In the genomic region with DNA sequence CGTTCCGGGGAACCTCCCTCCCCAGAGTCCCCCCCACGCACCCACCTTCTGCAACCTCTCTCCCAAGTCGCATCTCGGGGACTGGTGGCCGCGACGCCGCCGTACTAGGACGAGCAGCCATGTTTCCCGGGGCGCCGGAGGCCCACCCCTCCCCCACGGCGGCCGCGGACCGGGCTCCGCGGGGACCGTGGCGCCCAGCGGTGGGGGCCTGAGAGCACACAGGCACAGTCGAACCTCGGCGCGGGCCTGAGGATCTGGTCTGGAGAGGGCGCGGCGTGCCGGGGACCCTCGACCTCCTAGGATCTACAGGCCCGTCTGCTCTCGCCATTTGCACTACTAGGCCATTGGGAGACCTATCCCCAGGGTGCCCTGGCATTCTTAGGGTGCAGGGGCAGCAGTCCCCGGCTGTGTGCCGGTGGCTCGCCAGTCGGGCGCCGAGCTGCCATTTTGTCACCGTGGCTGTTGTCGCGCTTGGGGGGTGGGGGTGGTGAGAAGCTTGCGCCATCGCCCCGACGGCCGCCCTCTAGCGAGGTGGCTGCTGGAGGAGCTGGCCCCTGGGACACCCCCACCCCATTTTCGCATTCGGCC, we compare ENCODE assay signal across 8 mouse cellular contexts. TPM values are rescaled to one million over a fixed set of nuclear protein-coding genes. Genes with fewer than 3 reads are reported as not detected.
DNase-seq lines count a peak whose midpoint lies in the region; ATAC-seq and TF ChIP-seq lines count a peak whose summit lies in the region.

No protein-coding gene starts in this region.

- no peaks in the 10 kb centered on the region for H3K9me3 ChIP-seq in hindbrain, postnatal 0 days (ENCODE audit: low read length)

- peak overlapping the region; percentile 100 for H3K27ac ChIP-seq in hindbrain, postnatal 0 days

- H3K4me3 ChIP-seq in hindbrain, postnatal 0 days (ENCODE audit: low read length), result peak overlapping the region; percentile 88

- peak; percentile 61 for DNase-seq in NIH3T3 (ENCODE audit: low read depth)
- DNase-seq in cerebellum, adult 9-11 months, result peak; percentile 79
- peak; percentile 75 for DNase-seq in gastrocnemius, postnatal 10 days
- peak; percentile 71 for DNase-seq in hindbrain, postnatal 0 days (ENCODE audit: low spot score)
- peak; percentile 66 to 76 for DNase-seq in left cerebral cortex, postnatal 14 days (ENCODE audit: low spot score in 2 of 2)
- DNase-seq in right cerebral cortex, postnatal 36 days (ENCODE audit: low spot score in 2 of 2), result peak; percentile 36 to 53
- DNase-seq in yolk sac, embryonic 10.5 days (ENCODE audit: low spot score), result peak; percentile 72

- under 1% methylated on average over 42 of the region's 52 CpGs for WGBS in hindbrain, postnatal 0 days

- peak overlapping the region; percentile 92 for H3K4me2 ChIP-seq in hindbrain, postnatal 0 days (ENCODE audit: low read depth, low read length)

- H3K4me1 ChIP-seq in hindbrain, postnatal 0 days (ENCODE audit: insufficient read depth, low read length), result peaks cover 23% of the 10 kb centered on the region

- intact Hi-C loops in left cerebral cortex, postnatal 14 days (cut with DNase I), result loop anchor here (2.0 to 5.0 kb wide), 3 partner anchors 23 to 207 kb away; no protein-coding TSS in a partner anchor

- H3K36me3 ChIP-seq in hindbrain, postnatal 0 days (ENCODE audit: insufficient read depth, low read length), result no peaks in the 10 kb centered on the region

- no peaks in the 10 kb centered on the region for H3K27me3 ChIP-seq in hindbrain, postnatal 0 days (ENCODE audit: insufficient read depth, low read length)

- peak overlapping the region; percentile 99 for H3K9ac ChIP-seq in hindbrain, postnatal 0 days (replicated peaks; ENCODE audit: low read length)

- peak; percentile 43 for TF ChIP-seq CTCF in hindbrain, postnatal 0 days (IDR thresholded peaks at IDR 0.05; ENCODE audit: low read depth)

- ATAC-seq in hindbrain, postnatal 0 days, result peak; percentile 24; the same call in 1 of the 2 replicates
- peak; percentile 9; the same call in 1 of the 2 replicates for ATAC-seq in megakaryocyte, adult 5-6 weeks (ENCODE audit: poor library complexity, severe bottlenecking)

RNA-seq across cellular contexts. Expression of a gene that starts 2.9 kb away (rescaled TPM):
- 10 to 100 TPM; 85.7 to 96.6 TPM for total RNA-seq in gastrocnemius, postnatal 10 days (2021)
- total RNA-seq in hindbrain, postnatal 0 days (2014; rRNA removed), result 50.7 and 57.2 TPM in 2 replicates
- 112 and 116 TPM in 2 replicates for polyA plus RNA-seq in hindbrain, postnatal 0 days (2015; fragmentation: Nextera tagmentation; extraction: Ambion mirVana)
- total RNA-seq in left cerebral cortex, postnatal 14 days (2021), result 100 to 1,000 TPM; 254 to 262 TPM
- total RNA-seq in megakaryocyte, adult 5-6 weeks (2015), result 257 and 275 TPM in 2 replicates
- total RNA-seq in megakaryocyte, adult 5-6 weeks (2017), result 587 and 621 TPM in 2 replicates

Comparison
In these comparisons a context has a peak if more than half of its experiments do, and no peak if none do; other contexts are left out.
1. Peak in every context shown above with its lines: DNase-seq, ATAC-seq, H3K4me3 ChIP-seq and H3K27ac ChIP-seq.